Mouse (Mus musculus): ENCODE measurements around the gene Tbc1d8. TPM values are rescaled to one million over a fixed set of nuclear protein-coding genes. Genes with fewer than 3 reads are reported as not detected.

Gene Tbc1d8
- polyA plus RNA-seq, 1 experiment from 2014 or later = 5.3 TPM

GRCm38 (mm10) chr1:39336788-39337187, 141.8 kb downstream of the Tbc1d8 start:
- Histone ChIP-seq H3K4me1 (replicated peaks; ENCODE audit: control insufficient read depth, insufficient read depth) (no peaks in the 10 kb centered on the region), H3K9me3 (ENCODE audit: control insufficient read depth, low read length) (no peaks in the 10 kb centered on the region), H3K27me3 (ENCODE audit: control insufficient read depth, insufficient read depth, low read length) (peaks cover 3% of the 10 kb centered on the region; the same call in 1 of the 2 replicates), H3K9ac (ENCODE audit: low read length) (no peak overlapping the region), H3K36me3 (ENCODE audit: control insufficient read depth, insufficient read depth, low read length) (no peaks in the 10 kb centered on the region), H3K4me2 (replicated peaks; ENCODE audit: low read depth) (no peak overlapping the region), H3K27ac (replicated peaks) (no peak overlapping the region), H3K4me3 (ENCODE audit: low read depth, low read length) (no peak overlapping the region)
- ATAC-seq (ENCODE audit: low FRiP score, low TSS enrichment) = no peak
- TF ChIP-seq EP300 (optimal IDR thresholded peaks at IDR 0.05) (no peak), CTCF (IDR thresholded peaks at IDR 0.05; ENCODE audit: low read depth) (no peak)
- no peak for DNase-seq (ENCODE audit: low spot score)
- WGBS = 85% methylated on average over 8 of the region's 8 CpGs

- H3K27me3 ChIP-seq (ENCODE audit: control insufficient read depth, insufficient read depth, low read length) = peaks cover 3% of the 10 kb centered on the region; the same call in 1 of the 2 replicates
- H3K4me3 ChIP-seq (ENCODE audit: low read depth, low read length) = no peak overlapping the region
- no peaks in the 10 kb centered on the region for H3K9me3 ChIP-seq (ENCODE audit: control insufficient read depth, low read length)
- ATAC-seq (ENCODE audit: low FRiP score, low TSS enrichment) (no peak), DNase-seq (ENCODE audit: low spot score) (no peak)
- no peak overlapping the region for H3K4me2 ChIP-seq (replicated peaks; ENCODE audit: low read depth)
- H3K9ac ChIP-seq (ENCODE audit: low read length) = no peak overlapping the region
- TF ChIP-seq EP300 (optimal IDR thresholded peaks at IDR 0.05) = no peak
- TF ChIP-seq CTCF (IDR thresholded peaks at IDR 0.05; ENCODE audit: low read depth) = no peak
- no peak overlapping the region for H3K27ac ChIP-seq (replicated peaks)
- WGBS = 34% methylated on average over 15 of the region's 15 CpGs
- H3K36me3 ChIP-seq (ENCODE audit: control insufficient read depth, insufficient read depth, low read length) = no peaks in the 10 kb centered on the region
- no peaks in the 10 kb centered on the region for H3K4me1 ChIP-seq (replicated peaks; ENCODE audit: control insufficient read depth, insufficient read depth)
Observed at GRCm38 (mm10) chr1:39335561-39336196, 142.9 kb downstream of the Tbc1d8 start.

GRCm38 (mm10) chr1:39332456-39332855, 146.1 kb downstream of the Tbc1d8 start:
- Histone ChIP-seq H3K4me3 (ENCODE audit: low read depth, low read length) (no peak overlapping the region), H3K9me3 (ENCODE audit: control insufficient read depth, low read length) (no peaks in the 10 kb centered on the region), H3K4me2 (replicated peaks; ENCODE audit: low read depth) (no peak overlapping the region), H3K27me3 (ENCODE audit: control insufficient read depth, insufficient read depth, low read length) (no peaks in the 10 kb centered on the region), H3K27ac (replicated peaks) (no peak overlapping the region), H3K4me1 (replicated peaks; ENCODE audit: control insufficient read depth, insufficient read depth) (no peaks in the 10 kb centered on the region), H3K9ac (ENCODE audit: low read length) (no peak overlapping the region), H3K36me3 (ENCODE audit: control insufficient read depth, insufficient read depth, low read length) (no peaks in the 10 kb centered on the region)
- DNase-seq (ENCODE audit: low spot score) = no peak
- TF ChIP-seq CTCF (IDR thresholded peaks at IDR 0.05; ENCODE audit: low read depth) = no peak
- no peak for TF ChIP-seq EP300 (optimal IDR thresholded peaks at IDR 0.05)
- no peak for ATAC-seq (ENCODE audit: low FRiP score, low TSS enrichment)
- 84% methylated on average over 4 of the region's 4 CpGs for WGBS

- ATAC-seq (ENCODE audit: low FRiP score, low TSS enrichment) (no peak), DNase-seq (ENCODE audit: low spot score) (no peak)
- 82% methylated on average over 7 of the region's 7 CpGs for WGBS
- Histone ChIP-seq H3K36me3 (ENCODE audit: control insufficient read depth, insufficient read depth, low read length) (no peaks in the 10 kb centered on the region), H3K4me3 (ENCODE audit: low read depth, low read length) (no peak overlapping the region), H3K9ac (ENCODE audit: low read length) (no peak overlapping the region), H3K9me3 (ENCODE audit: control insufficient read depth, low read length) (no peaks in the 10 kb centered on the region), H3K27ac (replicated peaks) (no peak overlapping the region), H3K27me3 (ENCODE audit: control insufficient read depth, insufficient read depth, low read length) (no peaks in the 10 kb centered on the region), H3K4me2 (replicated peaks; ENCODE audit: low read depth) (no peak overlapping the region), H3K4me1 (replicated peaks; ENCODE audit: control insufficient read depth, insufficient read depth) (no peaks in the 10 kb centered on the region)
- TF ChIP-seq EP300 (optimal IDR thresholded peaks at IDR 0.05) = no peak
- TF ChIP-seq CTCF (IDR thresholded peaks at IDR 0.05; ENCODE audit: low read depth) = no peak
Observed at GRCm38 (mm10) chr1:39330857-39331594, 147.5 kb downstream of the Tbc1d8 start.

- Histone ChIP-seq H3K4me1 (replicated peaks; ENCODE audit: control insufficient read depth, insufficient read depth) (no peaks in the 10 kb centered on the region), H3K4me2 (replicated peaks; ENCODE audit: low read depth) (no peak overlapping the region), H3K36me3 (ENCODE audit: control insufficient read depth, insufficient read depth, low read length) (no peaks in the 10 kb centered on the region), H3K9ac (ENCODE audit: low read length) (no peak overlapping the region), H3K4me3 (ENCODE audit: low read depth, low read length) (no peak overlapping the region), H3K9me3 (ENCODE audit: control insufficient read depth, low read length) (no peaks in the 10 kb centered on the region), H3K27ac (replicated peaks) (no peak overlapping the region), H3K27me3 (ENCODE audit: control insufficient read depth, insufficient read depth, low read length) (no peaks in the 10 kb centered on the region)
- 74% methylated on average over 7 of the region's 7 CpGs for WGBS
- TF ChIP-seq EP300 (optimal IDR thresholded peaks at IDR 0.05) (no peak), CTCF (IDR thresholded peaks at IDR 0.05; ENCODE audit: low read depth) (no peak)
- ATAC-seq (ENCODE audit: low FRiP score, low TSS enrichment) = no peak
- DNase-seq (ENCODE audit: low spot score) = no peak
Observed at GRCm38 (mm10) chr1:39327546-39327945, 151.0 kb downstream of the Tbc1d8 start.

GRCm38 (mm10) chr1:39325228-39325627, 153.3 kb downstream of the Tbc1d8 start:
- H3K4me1 ChIP-seq (replicated peaks; ENCODE audit: control insufficient read depth, insufficient read depth) = no peaks in the 10 kb centered on the region
- no peak overlapping the region for H3K9ac ChIP-seq (ENCODE audit: low read length)
- H3K9me3 ChIP-seq (ENCODE audit: control insufficient read depth, low read length) = no peaks in the 10 kb centered on the region
- 77% methylated on average over 6 of the region's 6 CpGs for WGBS
- no peak for DNase-seq (ENCODE audit: low spot score)
- no peak overlapping the region for H3K4me2 ChIP-seq (replicated peaks; ENCODE audit: low read depth)
- H3K36me3 ChIP-seq (ENCODE audit: control insufficient read depth, insufficient read depth, low read length) = no peaks in the 10 kb centered on the region
- H3K27me3 ChIP-seq (ENCODE audit: control insufficient read depth, insufficient read depth, low read length) = no peaks in the 10 kb centered on the region
- TF ChIP-seq CTCF (IDR thresholded peaks at IDR 0.05; ENCODE audit: low read depth) (no peak), EP300 (optimal IDR thresholded peaks at IDR 0.05) (no peak)
- no peak overlapping the region for H3K4me3 ChIP-seq (ENCODE audit: low read depth, low read length)
- no peak for ATAC-seq (ENCODE audit: low FRiP score, low TSS enrichment)
- no peak overlapping the region for H3K27ac ChIP-seq (replicated peaks)
